Mouse (Mus musculus): ENCODE measurements around the gene Ptprr.

- no peak for TF ChIP-seq CTCF (IDR thresholded peaks at IDR 0.05; ENCODE audit: low read depth)
- TF ChIP-seq EP300 (IDR thresholded peaks at IDR 0.05; ENCODE audit: low read depth) = no peak
Observed at GRCm38 (mm10) chr10:116113867-116114474, 96.0 kb downstream of the Ptprr start, which contains the start of gene 4933416C03Rik.

All from heart, postnatal 0 days (tissue).